Mouse (Mus musculus) MEL (cell line): ENCODE measurements around the gene Zbtb20. TPM values are rescaled to one million over a fixed set of nuclear protein-coding genes. Genes with fewer than 3 reads are reported as not detected.

Source experiments
- DNase-seq: peaks from one replicate; pipeline ENCODE4 v3.0.0; 2011; ENCODE audit warnings: low read depth, low spot score
- H3K27ac ChIP-seq: 2 replicates; pipeline ENCODE4 v1.5.1; 2012; ENCODE audit warnings: low read depth, mild to moderate bottlenecking, control low read depth, low read length, moderate library complexity; ENCODE audit not compliant: control insufficient read depth
- H3K27me3 ChIP-seq, 2 experiments: fragments of 150-350 bp in 1 of 2; sonication (generic) in 1 of 2; 2 replicates each; pipeline ENCODE4 v1.6.1; 2012; ENCODE audit warnings: low read length in 2 of 2, mild to moderate bottlenecking in 2 of 2, improper control_type of control experiment in 1 of 2, moderate library complexity in 1 of 2; ENCODE audit not compliant: insufficient read depth in 2 of 2, control insufficient read depth in 1 of 2
- H3K36me3 ChIP-seq, 2 experiments: 2 replicates each; pipeline ENCODE4 v1.6.1; 2012 to 2014; ENCODE audit warnings: low read length in 2 of 2, improper control_type of control experiment in 1 of 2, inconsistent platforms in 1 of 2, mild to moderate bottlenecking in 1 of 2; ENCODE audit not compliant: insufficient read depth in 2 of 2, control insufficient read depth in 1 of 2
- H3K4me1 ChIP-seq, 2 experiments: fragments of 150-350 bp in 1 of 2; sonication (generic) in 1 of 2; 2 replicates each; pipeline ENCODE4 v1.6.1; 2012; ENCODE audit warnings: low read length in 2 of 2, improper control_type of control experiment in 1 of 2, mild to moderate bottlenecking in 1 of 2; ENCODE audit not compliant: insufficient read depth in 2 of 2, control insufficient read depth in 1 of 2
- H3K4me3 ChIP-seq, 2 experiments: fragments of 150-350 bp in 1 of 2; sonication (generic) in 1 of 2; 2 replicates each; pipeline ENCODE4 v1.5.1; 2012; ENCODE audit warnings: low read depth in 2 of 2, low read length in 2 of 2, mild to moderate bottlenecking in 2 of 2, moderate library complexity in 2 of 2, control low read depth in 1 of 2, improper control_type of control experiment in 1 of 2; ENCODE audit not compliant: control insufficient read depth in 1 of 2, insufficient read depth in 1 of 2
- H3K79me2 ChIP-seq: 2 replicates; pipeline ENCODE4 v1.6.1; 2012; ENCODE audit warnings: mild to moderate bottlenecking, low read length, moderate library complexity; ENCODE audit not compliant: control insufficient read depth, poor library complexity, insufficient read depth
- H3K9ac ChIP-seq: 2 replicates; pipeline ENCODE4 v1.6.1; 2012; ENCODE audit warnings: low read depth, mild to moderate bottlenecking, control low read depth, low read length, moderate library complexity; ENCODE audit not compliant: control insufficient read depth, poor library complexity, severe bottlenecking
- H3K9me3 ChIP-seq: fragments of 150-350 bp; sonication (generic); replicated peaks from 2 replicates; pipeline ENCODE4 v1.6.1; 2012; ENCODE audit warnings: mild to moderate bottlenecking, low read length, improper control_type of control experiment, moderate library complexity; ENCODE audit not compliant: insufficient read depth
- BHLHE40 ChIP-seq: IDR thresholded peaks from 2 replicates; pipeline ENCODE4 v1.6.1; 2012; ENCODE audit warnings: low read depth, mild to moderate bottlenecking, inconsistent platforms, low read length, improper control_type of control experiment, borderline replicate concordance
- CTCF ChIP-seq, 3 experiments: IDR thresholded peaks in 2 of 3; conservative IDR thresholded peaks in 1 of 3; 2 replicates each; pipeline ENCODE4 v1.5.1; 2011 to 2012; ENCODE audit warnings: low read length in 3 of 3, low read depth in 2 of 3, mild to moderate bottlenecking in 2 of 3, improper control_type of control experiment in 1 of 3, inconsistent platforms in 1 of 3, mixed read lengths in 1 of 3, moderate library complexity in 1 of 3; ENCODE audit not compliant: control insufficient read depth in 1 of 3, insufficient read depth in 1 of 3, poor library complexity in 1 of 3, severe bottlenecking in 1 of 3
- E2F4 ChIP-seq: IDR thresholded peaks from 2 replicates; pipeline ENCODE4 v1.6.1; 2011; ENCODE audit warnings: low read depth, low read length, improper control_type of control experiment, borderline replicate concordance
- ELF1 ChIP-seq: IDR thresholded peaks from 2 replicates; pipeline ENCODE4 v1.6.1; 2014; ENCODE audit warnings: low read depth, mild to moderate bottlenecking, inconsistent platforms, low read length, improper control_type of control experiment, moderate library complexity
- EP300 ChIP-seq, 2 experiments: IDR thresholded peaks; 2 replicates each; pipeline ENCODE4 v1.6.1; 2011; ENCODE audit warnings: improper control_type of control experiment in 2 of 2, low read length in 2 of 2, low read depth in 1 of 2, mild to moderate bottlenecking in 1 of 2
- HCFC1 ChIP-seq: IDR thresholded peaks from 2 replicates; pipeline ENCODE4 v1.6.1; 2012; ENCODE audit warnings: low read depth, mild to moderate bottlenecking, inconsistent platforms, low read length, improper control_type of control experiment, moderate library complexity
- MEF2A ChIP-seq: IDR thresholded peaks from 2 replicates; pipeline ENCODE4 v1.6.1; 2014; ENCODE audit warnings: low read depth, mild to moderate bottlenecking, inconsistent platforms, low read length, improper control_type of control experiment; ENCODE audit not compliant: poor library complexity, insufficient replicate concordance, severe bottlenecking; ENCODE audit errors: extremely low read depth
- MYC ChIP-seq: IDR thresholded peaks from 2 replicates; pipeline ENCODE4 v1.6.1; 2011; ENCODE audit warnings: low read depth, mild to moderate bottlenecking, low read length, improper control_type of control experiment, moderate library complexity
- NELFE ChIP-seq: IDR thresholded peaks from 2 replicates; pipeline ENCODE4 v1.6.1; 2011; ENCODE audit warnings: low read depth, low read length, improper control_type of control experiment
- SIN3A ChIP-seq: IDR thresholded peaks from 2 replicates; pipeline ENCODE4 v1.6.1; 2012; ENCODE audit warnings: low read length, improper control_type of control experiment, inconsistent platforms
- SMC3 ChIP-seq: IDR thresholded peaks from 2 replicates; pipeline ENCODE4 v1.6.1; 2011; ENCODE audit warnings: low read depth, low read length, improper control_type of control experiment
- TBP ChIP-seq: IDR thresholded peaks from 2 replicates; pipeline ENCODE4 v1.8.0; 2011; ENCODE audit warnings: low read depth, low read length, improper control_type of control experiment
- TCF12 ChIP-seq: IDR thresholded peaks from 2 replicates; pipeline ENCODE4 v1.6.1; 2014; ENCODE audit warnings: low read depth, mild to moderate bottlenecking, inconsistent platforms, low read length, improper control_type of control experiment, moderate library complexity
- UBTF ChIP-seq: IDR thresholded peaks from 2 replicates; pipeline ENCODE4 v1.6.1; 2012; ENCODE audit warnings: low read depth, mild to moderate bottlenecking, inconsistent platforms, low read length, improper control_type of control experiment, moderate library complexity, borderline replicate concordance; ENCODE audit not compliant: insufficient read depth
- USF2 ChIP-seq, 2 experiments: IDR thresholded peaks; 2 replicates each; pipeline ENCODE4 v1.6.1; 2011 to 2012; ENCODE audit warnings: improper control_type of control experiment in 2 of 2, low read length in 2 of 2, borderline replicate concordance in 1 of 2, inconsistent platforms in 1 of 2, low read depth in 1 of 2, mild to moderate bottlenecking in 1 of 2; ENCODE audit not compliant: insufficient read depth in 1 of 2
- ZKSCAN1 ChIP-seq: IDR thresholded peaks from 2 replicates; pipeline ENCODE4 v1.6.1; 2012; ENCODE audit warnings: low read depth, mild to moderate bottlenecking, inconsistent platforms, low read length, improper control_type of control experiment, moderate library complexity
- polyA plus RNA-seq, 2 experiments: library from polyadenylated mRNA; stranded (reverse) in 1 of 2; unstranded in 1 of 2; fragments of >175 nt in 1 of 2; fragments of >200 nt in 1 of 2; gene quantifications; 2 replicates each; pipeline versions ENCODE4 v1.2.1 to v1.2.4; 2012; ENCODE audit warnings: low replicate concordance in 2 of 2, low read depth in 1 of 2; ENCODE audit not compliant: insufficient read length in 2 of 2, insufficient read depth in 1 of 2, missing spikeins in 1 of 2
- total RNA-seq: library from RNA; depleted of rRNA; stranded (reverse); fragments of 300-350 nt; gene quantifications from 2 replicates; pipeline ENCODE4 v1.2.3, GENCODE M21; 2012

Gene Zbtb20
- total and polyA plus RNA-seq, 3 experiments = 0.17 to 0.27 TPM; not detected in 1

GRCm38 (mm10) chr16:43217336-43218006, 341.8 kb downstream of the Zbtb20 start:
- H3K27me3 ChIP-seq = peaks cover 0 to 1% of the 10 kb centered on the region in 2 experiments; a peak in 2 of 4 replicates
- no peaks in the 10 kb centered on the region for H3K4me1 ChIP-seq
- TF ChIP-seq SIN3A = no peak
- TF ChIP-seq ZKSCAN1 = no peak
- TF ChIP-seq EP300 (IDR thresholded peaks at IDR 0.05; ENCODE audit: low read depth in 1 of 2, low read length in 2 of 2) = no peak
- TF ChIP-seq MEF2A = no peak
- no peak for TF ChIP-seq USF2 (IDR thresholded peaks at IDR 0.05; ENCODE audit: borderline replicate concordance in 1 of 2, insufficient read depth in 1 of 2, low read depth in 1 of 2, low read length in 2 of 2)
- no peak for TF ChIP-seq HCFC1
- TF ChIP-seq TCF12 = no peak
- TF ChIP-seq NELFE = no peak
- no peak for TF ChIP-seq BHLHE40
- no peak for TF ChIP-seq MYC
- no peak for TF ChIP-seq TBP
- no peak for TF ChIP-seq ELF1
- TF ChIP-seq E2F4 = no peak
- H3K36me3 ChIP-seq = no peaks in the 10 kb centered on the region
- H3K9ac ChIP-seq = no peak overlapping the region
- no peak overlapping the region for H3K27ac ChIP-seq
- no peaks in the 10 kb centered on the region for H3K9me3 ChIP-seq
- no peak overlapping the region for H3K4me3 ChIP-seq
- H3K79me2 ChIP-seq = no peaks in the 10 kb centered on the region
- DNase-seq = no peak

- no peaks in the 10 kb centered on the region for H3K9me3 ChIP-seq
- H3K4me3 ChIP-seq = no peak overlapping the region
- TF ChIP-seq CTCF (IDR thresholded peaks at IDR 0.05 in 2 of 3, conservative IDR thresholded peaks at IDR 0.05 in 1 of 3; ENCODE audit: control insufficient read depth in 1 of 3, insufficient read depth in 1 of 3, low read depth in 2 of 3, low read length in 3 of 3, poor library complexity in 1 of 3, severe bottlenecking in 1 of 3) (peak in 2 of 3 experiments; percentile 18 to 28; a peak in 2 of 6 replicates), SMC3 (0 out of 2 replicates have a peak, but pooled peaks have one; percentile 14), UBTF (no peak)
- H3K4me1 ChIP-seq = no peaks in the 10 kb centered on the region
- H3K9ac ChIP-seq = no peak overlapping the region
- peaks cover 0 to 1% of the 10 kb centered on the region in 2 experiments; a peak in 2 of 4 replicates for H3K27me3 ChIP-seq
- no peaks in the 10 kb centered on the region for H3K36me3 ChIP-seq
- DNase-seq = no peak
- H3K79me2 ChIP-seq = no peaks in the 10 kb centered on the region
- H3K27ac ChIP-seq = no peak overlapping the region
Observed at GRCm38 (mm10) chr16:43219367-43219766, 343.7 kb downstream of the Zbtb20 start.
